Mouse (Mus musculus) erythroid progenitor cell, adult 5-6 weeks (primary cell): ENCODE measurements around the gene Tnnt3. TPM values are rescaled to one million over a fixed set of nuclear protein-coding genes. Genes with fewer than 3 reads are reported as not detected.

Source experiments
- ATAC-seq: replicated peaks from 2 replicates; pipeline ENCODE4 v1.8.0; 2016; ENCODE audit warnings: moderate number of reproducible peaks, mild to moderate bottlenecking, moderate TSS enrichment, inconsistent platforms; ENCODE audit not compliant: poor library complexity, low FRiP score, severe bottlenecking
- total RNA-seq, 2 experiments: library from RNA; stranded (forward) in 1 of 2; stranded (reverse) in 1 of 2; fragments of 150-400 nt in 1 of 2; fragments of 186-747, 209-891 nt in 1 of 2; gene quantifications; 2 replicates each; pipeline versions ENCODE4 v1.2.3 to v1.2.4; 2015 to 2017; ENCODE audit warnings: low replicate concordance in 2 of 2

Tnnt3 gene
- total RNA-seq, 2 experiments from 2014 or later, result not detected

- no peak for ATAC-seq
Observed at GRCm38 (mm10) chr7:142475641-142476040, 23.0 kb upstream of the Tnnt3 start.

DNA sequence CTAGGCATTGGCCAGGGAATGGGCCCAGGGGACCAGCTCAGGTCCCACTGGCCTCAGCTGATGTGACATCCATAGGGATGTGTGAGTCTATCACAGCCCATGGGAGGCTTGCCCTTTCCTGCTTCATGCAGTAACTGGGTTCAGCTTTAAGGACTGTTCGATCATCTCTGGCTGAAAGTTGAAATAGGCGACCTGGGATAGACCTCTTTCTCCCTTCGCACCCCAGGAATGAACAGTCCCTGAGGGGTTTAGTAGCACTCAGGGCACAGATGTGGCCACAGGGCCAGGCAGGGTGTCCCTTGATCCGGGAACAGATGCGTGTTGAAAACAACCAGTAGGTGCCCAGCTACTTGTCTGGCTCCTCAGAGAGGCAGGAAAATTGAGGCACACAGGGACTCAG lies 22.4 kb upstream of the Tnnt3 start:
- no peak for ATAC-seq

DNA sequence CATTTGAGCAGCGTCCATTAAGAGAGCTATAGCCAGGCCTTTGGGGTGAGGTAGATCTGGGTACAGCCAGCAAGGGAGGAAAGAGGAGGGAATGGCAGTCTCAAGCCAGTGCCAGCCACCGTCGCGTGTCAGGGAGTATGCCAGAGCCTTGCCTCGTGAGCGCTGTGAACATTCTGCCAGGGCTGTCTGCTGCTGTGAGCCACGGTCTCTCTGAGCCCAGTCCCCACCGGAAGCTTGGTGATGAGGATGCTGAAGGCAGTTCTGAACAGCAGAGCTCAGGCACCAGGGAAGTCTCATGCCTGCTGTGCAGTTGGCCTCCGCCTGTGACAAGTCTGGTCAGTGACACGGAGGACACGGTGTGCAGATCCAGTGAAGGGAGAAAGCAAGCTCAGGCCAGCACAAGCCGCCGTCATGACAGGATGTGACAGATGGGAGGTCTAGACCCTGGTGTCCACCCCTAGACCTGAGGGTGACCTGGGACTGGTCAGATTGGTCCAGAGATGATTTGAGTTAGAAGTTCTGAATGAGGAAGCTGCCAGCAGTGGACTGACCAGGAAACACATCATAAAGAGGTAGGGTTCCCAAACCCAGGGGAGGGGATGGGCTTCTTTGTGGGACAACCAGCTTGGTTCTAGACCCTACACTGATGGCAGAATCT lies 21.7 kb upstream of the Tnnt3 start:
- no peak for ATAC-seq

GRCm38 (mm10) chr7:142478001-142478400 lies 20.6 kb upstream of the Tnnt3 start:
- no peak for ATAC-seq

GRCm38 (mm10) chr7:142478574-142478973 lies 20.1 kb upstream of the Tnnt3 start:
- ATAC-seq, result no peak

- no peak for ATAC-seq
Observed at GRCm38 (mm10) chr7:142479307-142479706, 19.3 kb upstream of the Tnnt3 start.

GRCm38 (mm10) chr7:142479886-142480285 lies 18.8 kb upstream of the Tnnt3 start:
- no peak for ATAC-seq

GRCm38 (mm10) chr7:142480661-142481060 lies 18.0 kb upstream of the Tnnt3 start:
- no peak for ATAC-seq

DNA sequence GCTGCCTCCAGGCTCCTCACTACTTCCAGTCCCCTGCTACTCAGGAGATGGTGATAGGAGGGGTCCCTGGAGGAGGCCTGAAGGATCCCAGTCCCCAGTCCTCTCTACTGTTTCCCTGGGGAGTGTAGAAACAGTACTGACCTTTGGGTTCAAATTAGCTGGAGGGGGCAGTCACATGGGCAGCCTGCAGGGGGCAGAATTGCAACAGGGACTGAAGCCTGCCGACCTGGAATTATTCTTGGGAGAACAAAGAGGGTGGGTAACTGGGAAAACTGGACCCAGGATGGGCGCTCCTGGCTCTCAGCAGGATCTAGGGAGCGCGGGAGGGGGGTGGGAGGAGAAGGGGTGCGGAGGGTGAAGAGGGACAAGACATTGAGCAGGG lies 17.5 kb upstream of the Tnnt3 start:
- no peak for ATAC-seq

DNA sequence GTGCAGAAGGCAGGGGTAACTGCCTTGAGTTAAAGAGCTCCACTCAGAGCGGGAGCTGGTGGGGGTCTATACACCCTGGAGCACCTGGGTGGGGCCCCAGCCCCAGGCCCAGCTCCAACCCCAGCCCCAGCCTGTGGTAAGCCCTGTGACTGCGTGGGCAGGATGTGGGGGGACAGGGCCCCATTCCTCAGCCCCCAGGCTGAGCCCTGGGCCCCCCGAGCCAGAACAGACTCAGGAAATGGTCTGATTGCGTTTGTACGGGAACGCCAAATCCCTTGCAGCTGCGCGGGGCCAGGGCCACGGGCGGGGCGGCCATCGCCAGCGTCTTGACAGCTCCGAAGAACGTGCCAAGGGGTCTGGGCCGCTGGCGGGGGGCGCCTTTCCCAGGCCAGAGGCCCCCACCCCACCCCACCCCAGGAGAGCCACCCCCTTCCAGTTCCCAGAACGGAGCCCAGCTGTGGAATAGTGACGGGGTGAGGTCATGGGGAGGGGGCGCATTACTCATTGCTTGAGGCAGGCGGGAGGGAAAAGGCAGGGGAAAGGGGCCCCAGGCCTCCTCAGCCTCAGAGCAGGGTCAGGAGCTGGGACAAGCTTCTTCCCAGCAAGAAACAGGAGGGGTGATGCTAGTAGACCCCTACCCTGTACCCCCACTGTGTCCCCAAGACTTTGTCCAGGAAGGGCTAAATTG lies 16.9 kb upstream of the Tnnt3 start:
- no peak for ATAC-seq

- no peak for ATAC-seq
Observed at GRCm38 (mm10) chr7:142482256-142482609, 16.4 kb upstream of the Tnnt3 start.

DNA sequence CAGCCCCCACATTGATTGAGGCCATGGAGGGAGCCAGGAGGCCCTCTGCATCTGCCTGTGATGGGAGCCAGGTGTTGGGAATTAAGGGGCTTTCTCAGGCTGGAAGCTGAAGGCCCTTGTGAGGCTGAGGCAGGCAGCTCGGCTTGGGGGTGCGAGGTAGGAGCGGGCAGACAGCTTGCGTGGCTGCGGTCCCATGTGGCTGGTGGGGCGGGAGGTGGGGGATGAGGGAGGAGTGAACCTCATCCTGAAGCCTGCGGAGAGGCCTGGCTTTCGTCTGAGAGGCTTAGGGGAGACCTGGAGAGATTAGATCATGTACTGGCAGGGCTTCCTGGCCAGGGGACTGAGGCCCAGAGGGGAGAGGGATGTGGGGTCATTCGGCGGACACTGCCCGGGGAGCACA lies 15.5 kb upstream of the Tnnt3 start:
- no peak for ATAC-seq

- ATAC-seq, result no peak
Observed at GRCm38 (mm10) chr7:142484780-142485179, 13.9 kb upstream of the Tnnt3 start.

GRCm38 (mm10) chr7:142486751-142487162 lies 11.9 kb upstream of the Tnnt3 start:
- ATAC-seq, result no peak

DNA sequence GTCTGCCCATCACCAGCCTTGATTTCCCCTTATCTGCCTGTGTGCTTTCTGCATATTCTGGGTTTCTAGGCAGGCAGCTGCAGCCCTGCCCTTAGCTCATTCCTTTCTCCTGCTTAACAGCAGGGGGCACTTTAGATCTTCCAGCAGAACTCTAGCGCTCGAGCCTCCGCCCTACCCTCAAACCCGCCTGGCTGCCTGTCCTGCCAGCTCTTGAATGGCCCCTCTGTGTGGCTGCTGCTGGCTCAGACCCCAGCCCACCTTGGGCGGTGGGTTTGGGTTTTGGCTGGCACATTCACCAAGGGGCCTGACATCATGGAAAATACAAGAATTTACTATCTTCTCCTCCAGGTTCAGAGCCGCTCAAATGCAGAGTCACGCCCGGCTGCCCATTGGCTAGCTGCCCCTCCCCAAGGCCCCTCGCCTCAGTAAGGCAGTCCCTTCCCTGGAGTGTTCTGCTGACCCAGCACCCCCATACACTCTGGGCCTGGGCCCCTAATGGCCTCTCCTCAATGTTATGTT lies 11.2 kb upstream of the Tnnt3 start:
- no peak for ATAC-seq

DNA sequence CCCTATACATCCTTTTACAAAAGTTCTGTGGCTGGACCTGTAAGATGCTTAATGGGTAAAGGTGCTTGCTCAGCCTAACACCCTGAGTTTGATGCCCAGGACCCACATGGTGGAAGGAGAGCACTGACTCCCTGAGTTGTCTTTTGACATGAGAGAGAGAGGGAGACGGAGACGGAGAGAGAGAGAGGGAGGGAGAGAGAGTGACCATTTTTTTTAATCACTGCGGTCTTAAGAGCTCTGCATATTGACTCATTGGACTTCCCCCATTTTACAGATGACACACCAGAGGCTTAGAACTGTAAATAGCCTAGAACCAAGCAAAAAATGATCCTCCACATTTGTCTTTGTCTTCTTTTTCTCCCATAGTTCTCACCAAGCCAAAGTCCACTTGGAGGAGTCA lies 10.6 kb upstream of the Tnnt3 start:
- no peak for ATAC-seq

DNA sequence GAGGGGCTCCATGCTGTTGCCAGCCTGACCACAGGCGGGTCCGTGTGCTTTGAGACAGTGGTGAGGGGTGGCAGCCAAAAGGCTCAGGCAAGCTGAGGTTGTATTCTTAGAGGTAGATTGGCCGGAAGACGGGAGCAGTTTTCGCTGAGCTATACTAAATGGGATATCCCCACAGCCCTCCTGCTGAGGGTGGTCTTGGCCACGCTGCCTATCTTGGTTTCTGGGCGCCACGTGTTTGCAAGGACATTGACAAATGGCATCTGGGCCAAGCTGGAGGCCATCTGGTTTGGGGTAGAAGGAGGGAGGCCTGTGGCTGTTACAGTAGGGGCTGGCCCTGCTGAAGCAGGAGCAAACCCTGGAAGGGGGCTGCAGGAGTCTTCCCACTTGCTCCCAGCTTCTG lies 5.1 kb upstream of the Tnnt3 start:
- ATAC-seq, result no peak

- ATAC-seq, result no peak
Observed at GRCm38 (mm10) chr7:142496158-142496557, 2.5 kb upstream of the Tnnt3 start.

DNA sequence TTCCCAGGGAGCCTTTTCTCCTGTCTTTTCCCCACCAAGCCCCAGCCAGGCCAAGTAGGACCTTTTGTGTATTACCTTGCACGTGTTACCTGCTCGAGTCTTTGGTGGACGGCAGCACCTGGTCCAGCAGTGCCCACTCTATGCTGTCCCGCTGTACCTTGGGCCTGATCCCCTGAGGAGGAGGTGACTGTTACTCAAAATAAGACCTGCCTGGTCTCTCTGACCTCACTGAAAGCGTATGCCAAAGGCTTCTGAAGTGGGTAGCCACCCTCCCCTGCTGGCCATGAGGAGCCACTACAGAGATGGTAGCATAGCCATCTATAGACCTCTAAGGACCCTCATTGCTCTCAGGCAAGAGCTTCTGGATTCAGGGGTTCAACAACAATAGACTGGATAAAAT lies 1.8 kb upstream of the Tnnt3 start:
- ATAC-seq, result no peak

GRCm38 (mm10) chr7:142497775-142498174 lies 861 bp upstream of the Tnnt3 start:
- ATAC-seq, result no peak

GRCm38 (mm10) chr7:142499010-142499721 lies 530 bp downstream of the Tnnt3 start:
- no peak for ATAC-seq
